Mouse (Mus musculus): Measurements from ENCODE around the gene Obp2b.
"Not testable (repeated sequence)": the region's sequence is repeated elsewhere in the genome, so short reads cannot be mapped to it uniquely, and the experiment has no call there.

Gene Obp2b

DNA sequence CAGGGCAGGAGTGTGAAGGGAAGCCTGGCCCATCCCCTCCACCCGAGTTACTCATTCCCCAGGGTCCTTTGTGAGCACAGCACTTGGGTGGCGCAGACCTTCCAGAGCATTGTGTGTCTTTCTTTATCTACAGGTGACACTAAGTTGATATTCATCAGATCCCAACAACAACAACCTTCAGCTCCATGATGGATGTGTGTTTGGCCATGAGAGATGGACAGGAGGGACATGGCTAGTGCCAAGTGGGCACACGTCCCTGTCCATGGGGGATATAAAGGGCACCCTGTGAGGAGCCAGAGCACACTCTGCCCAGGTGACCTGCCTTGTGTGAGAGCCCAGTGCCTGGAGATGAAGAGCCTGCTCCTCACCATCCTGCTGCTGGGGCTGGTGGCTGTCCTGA lies at the start of gene Obp2b:
Gene Obp2b, plus strand, starts transcription at position 301 of the 400 bp plus-strand sequence.
- not testable (repeated sequence) for DNase-seq (ENCODE audit: extremely low read depth, insufficient read length, low spot score)

DNA sequence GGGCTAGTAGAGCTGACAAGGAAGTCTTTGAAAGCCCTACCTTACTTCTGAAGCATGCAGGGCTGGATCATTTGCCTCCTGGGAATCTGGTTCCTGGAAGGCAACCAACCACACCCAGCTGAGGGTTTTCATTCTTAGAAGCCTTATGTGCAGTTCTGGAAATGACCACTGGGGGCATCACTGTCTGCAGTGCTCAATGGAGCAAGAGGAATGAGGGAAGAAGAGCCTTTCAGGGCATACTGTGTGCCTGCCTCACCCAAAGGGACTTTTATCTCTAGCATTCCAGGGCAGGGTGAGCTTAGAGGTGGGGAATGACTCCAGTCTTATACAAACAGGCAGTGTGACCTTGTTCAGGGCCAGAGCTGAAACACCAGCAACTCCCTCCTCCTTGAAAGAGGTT lies 42.2 kb upstream of the Obp2b start:
- DNase-seq (ENCODE audit: extremely low read depth, insufficient read length, low spot score): peak; percentile 44

DNA sequence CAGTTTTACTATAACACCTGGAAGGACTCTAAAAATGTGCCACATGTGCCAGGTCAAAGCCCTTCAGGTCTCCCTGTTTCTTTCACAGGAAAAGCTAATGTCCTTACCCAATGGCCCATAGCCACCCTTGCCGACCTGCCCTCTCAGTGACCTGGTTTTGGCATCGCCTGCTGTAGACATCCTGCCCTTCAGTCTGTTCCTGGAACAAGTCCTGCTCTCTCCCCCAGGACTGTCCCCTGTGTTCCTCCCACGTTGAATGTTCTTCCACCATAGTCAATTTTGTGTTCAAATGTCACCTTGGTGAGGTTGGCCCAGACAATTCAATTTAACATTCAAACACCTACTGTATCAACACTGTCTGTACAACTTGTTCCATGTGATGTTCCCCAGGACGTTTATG lies 39.9 kb upstream of the Obp2b start:
- no peak for DNase-seq (ENCODE audit: extremely low read depth, insufficient read length, low spot score)

DNA sequence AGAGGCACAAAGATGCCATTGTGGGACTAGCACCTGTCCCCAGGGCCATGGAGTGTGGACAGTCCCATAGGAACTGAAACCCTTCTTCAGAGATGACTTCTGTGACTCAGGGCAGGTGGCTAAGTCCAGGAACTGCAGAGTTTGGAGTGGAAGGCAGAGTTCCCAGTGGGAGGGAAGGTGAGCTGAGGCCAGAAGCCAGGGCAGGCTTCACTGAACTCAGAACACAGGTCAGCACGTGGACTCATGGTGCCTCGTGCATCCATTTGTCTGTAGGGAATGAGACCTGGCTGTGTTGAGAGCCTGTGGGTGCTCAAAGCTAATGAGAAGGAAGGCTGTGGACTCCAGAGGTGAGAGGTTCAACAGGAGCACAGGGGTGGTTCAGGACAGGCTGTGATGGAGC lies 38.1 kb upstream of the Obp2b start:
- DNase-seq (ENCODE audit: extremely low read depth, insufficient read length, low spot score): no peak

DNA sequence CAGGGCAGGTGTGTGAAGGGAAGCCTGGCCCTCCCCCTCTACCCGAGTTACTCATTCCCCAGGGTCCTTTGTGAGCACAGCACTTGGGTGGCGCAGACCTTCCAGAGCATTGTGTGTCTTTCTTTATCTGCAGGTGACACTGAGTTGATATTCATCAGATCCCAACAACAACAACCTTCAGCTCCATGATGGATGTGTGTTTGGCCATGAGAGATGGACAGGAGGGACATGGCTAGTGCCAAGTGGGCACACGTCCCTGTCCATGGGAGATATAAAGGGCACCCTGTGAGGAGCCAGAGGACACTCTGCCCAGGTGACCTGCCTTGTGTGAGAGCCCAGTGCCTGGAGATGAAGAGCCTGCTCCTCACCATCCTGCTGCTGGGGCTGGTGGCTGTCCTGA lies 37.1 kb upstream of the Obp2b start, which contains the start of gene Obp2a:
Gene Obp2a, plus strand, starts transcription at position 301 of the 400 bp plus-strand sequence.
- DNase-seq (ENCODE audit: extremely low read depth, insufficient read length, low spot score): not testable (repeated sequence)

DNA sequence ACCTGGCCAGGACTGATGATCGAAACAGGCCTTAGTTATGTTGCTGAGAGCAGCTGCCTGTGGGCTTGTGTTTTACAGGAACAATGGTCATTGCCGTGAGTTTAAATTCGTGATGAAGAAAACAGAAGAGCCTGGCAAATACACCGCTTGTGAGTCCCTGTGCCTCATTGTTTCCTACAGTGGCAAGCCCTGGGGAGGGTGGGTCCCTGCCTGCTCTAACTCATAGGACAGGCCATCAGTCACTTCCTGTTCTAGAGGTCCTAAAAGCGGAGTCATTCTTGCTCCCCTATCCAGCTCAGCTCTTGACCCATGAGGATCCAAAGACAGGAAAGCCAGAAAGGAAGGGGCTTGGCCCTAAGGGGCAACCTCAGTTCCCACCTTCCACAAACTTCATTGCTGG lies 35.8 kb upstream of the Obp2b start:
- DNase-seq (ENCODE audit: extremely low read depth, insufficient read length, low spot score): no peak

DNA sequence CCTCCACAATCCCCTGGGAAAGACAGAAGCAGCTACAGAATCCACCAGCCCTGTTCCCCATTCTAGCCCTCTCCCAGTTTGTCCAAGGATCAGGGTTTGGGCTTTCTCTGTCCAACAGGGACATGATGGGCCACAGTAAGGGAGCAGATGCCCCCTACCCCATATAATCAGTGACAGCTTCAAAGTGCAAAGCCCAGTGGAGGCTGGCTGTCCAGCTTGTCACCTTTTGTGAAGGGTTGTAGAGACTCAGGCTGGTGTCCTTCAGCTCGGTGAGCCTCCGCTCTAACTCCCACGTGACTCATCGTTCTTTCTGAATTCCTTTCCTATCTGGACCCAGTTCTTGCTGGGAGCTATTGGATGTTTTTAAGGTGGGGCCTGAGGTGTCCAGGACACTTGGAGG lies 33.1 kb upstream of the Obp2b start:
- DNase-seq (ENCODE audit: extremely low read depth, insufficient read length, low spot score): no peak

DNA sequence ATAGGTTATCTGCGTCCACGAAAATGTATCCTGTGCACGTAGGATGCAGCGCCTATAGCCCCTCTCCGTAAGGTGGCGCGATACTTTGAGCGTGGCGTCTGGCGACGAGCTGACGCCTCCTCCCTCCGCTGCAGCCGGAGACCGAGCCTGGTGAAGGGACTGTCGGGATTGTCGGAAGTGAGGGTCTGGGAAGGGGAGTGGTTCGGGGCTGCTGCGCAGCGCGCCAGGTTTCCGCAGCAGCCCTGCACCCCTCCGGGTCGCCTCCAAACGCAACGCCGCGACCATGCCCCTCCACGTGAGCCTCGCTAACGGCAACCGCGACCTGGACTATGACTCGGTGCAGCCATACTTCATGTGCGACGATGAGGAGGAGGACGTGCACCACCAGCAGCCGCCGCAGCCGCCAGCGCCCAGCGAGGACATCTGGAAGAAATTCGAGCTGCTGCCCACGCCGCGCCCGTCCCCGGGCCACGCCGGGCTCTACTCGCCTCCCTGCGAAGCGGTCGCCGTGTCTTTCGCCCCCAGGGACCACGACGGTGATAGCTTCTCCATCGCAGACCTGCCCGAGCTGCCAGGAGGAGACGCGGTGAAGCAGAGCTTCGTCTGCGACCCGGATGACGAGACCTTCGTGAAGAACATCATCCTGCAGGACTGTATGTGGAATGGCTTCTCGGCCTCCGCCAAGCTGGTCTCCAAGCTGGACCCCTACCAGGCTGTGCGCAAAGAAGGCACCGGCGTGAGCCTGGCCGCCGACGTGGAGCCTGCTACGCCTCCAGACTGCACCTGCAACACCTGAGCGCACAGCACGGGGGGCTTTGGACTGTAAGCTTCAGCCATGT lies 29.9 kb upstream of the Obp2b start, which contains the start of gene Bmyc:
Gene Bmyc, plus strand, starts transcription at position 97 of the 839 bp plus-strand sequence.
- peak; percentile 76 for DNase-seq (ENCODE audit: extremely low read depth, insufficient read length, low spot score)

DNA sequence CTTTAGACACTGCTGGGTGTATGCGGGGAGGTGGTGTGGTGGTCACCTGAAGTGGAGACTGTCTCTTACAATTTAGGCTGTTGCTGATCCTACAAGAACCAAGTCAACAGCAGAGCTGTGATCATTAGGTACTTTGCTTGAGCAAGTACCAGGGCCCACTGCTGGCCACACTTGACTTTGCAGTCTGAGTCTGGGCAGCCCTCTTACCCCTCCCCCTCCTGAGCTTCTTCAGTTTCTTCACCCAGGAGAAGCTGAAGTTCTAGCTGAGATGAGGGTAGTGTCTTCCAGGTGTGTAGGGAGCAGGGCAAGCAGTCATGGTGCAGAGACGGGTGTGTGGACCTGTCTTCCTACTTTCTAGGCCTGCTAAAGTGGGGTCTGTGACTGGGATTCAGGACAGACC lies 28.7 kb upstream of the Obp2b start:
- no peak for DNase-seq (ENCODE audit: extremely low read depth, insufficient read length, low spot score)

DNA sequence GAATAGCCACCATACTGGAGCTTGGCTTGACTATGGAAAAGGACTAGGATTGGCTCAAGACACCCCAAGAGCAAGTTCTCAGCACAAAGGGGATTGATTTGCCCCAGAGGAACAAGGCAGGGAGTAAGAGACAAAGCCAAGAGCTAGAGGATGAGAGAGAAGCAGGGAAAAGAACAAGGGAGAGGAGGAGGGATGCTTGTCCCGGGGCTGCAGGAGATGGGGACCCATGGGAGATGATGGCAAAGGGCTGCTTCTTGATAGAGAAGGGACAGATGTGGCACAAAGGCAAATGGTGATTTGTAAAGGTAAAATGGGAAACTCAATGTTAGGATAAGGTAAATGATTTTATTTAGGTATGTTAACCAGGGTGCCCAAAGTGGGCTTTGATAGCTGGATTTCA lies 27.8 kb upstream of the Obp2b start:
- not testable (repeated sequence) for DNase-seq (ENCODE audit: extremely low read depth, insufficient read length, low spot score)

DNA sequence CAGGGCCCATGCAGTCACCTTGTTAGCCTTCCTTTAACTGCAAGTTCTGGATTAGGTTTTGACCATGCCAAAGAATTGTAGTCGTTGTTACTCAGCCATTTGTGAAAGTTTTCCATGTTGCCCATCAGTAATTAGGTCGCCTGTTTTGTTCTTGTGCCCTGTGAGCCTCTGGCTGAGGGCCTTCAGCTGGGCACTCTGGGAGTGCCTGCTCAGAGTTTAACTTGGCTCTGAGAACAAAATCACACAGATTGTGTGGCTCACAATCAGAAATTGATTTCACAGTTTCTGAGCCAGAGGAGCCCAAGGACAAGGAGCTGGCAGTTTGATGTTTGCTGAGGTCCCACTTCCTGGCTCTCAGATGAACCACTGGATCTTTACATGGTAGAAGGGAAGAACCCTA lies 27.0 kb upstream of the Obp2b start:
- not testable (repeated sequence) for DNase-seq (ENCODE audit: extremely low read depth, insufficient read length, low spot score)

DNA sequence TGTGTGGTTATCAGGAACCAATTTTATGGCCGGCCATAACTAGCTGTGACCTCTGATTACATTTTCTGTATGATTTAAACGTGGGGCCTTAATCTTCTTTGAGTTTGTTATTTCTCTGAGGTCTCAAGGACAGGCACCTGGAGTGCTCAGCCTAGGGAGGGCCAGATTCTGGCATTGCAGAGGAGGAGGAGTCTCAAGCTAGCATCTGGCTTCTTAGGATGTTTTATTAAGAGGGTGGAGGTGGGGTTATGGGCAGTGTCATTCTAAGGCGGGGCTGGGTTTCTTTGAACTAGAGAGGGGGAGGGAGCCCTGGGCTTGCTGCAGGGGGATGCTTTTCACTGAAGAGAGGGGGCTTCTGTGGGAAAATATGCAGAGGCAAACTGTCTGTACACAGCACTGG lies 25.2 kb upstream of the Obp2b start:
- DNase-seq (ENCODE audit: extremely low read depth, insufficient read length, low spot score): not testable (repeated sequence)

DNA sequence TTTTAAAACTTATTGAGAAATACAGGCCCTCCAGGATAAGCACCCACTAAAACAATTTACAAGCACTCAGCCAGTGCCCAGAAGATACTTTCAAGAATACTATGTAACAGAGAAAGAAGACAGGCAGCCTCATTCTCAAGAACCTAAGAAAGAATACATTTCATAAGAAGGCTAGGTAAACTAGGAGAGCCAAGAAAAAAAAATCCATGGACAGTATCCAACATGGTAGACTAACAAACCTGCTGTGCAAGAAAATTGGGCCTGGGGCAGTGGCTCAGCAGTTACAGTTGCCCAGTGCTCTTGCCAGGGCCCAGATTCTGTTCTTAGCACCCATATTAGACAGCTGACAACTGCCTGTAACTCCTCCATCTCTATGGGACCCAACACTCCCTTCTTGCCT lies 19.6 kb upstream of the Obp2b start:
- DNase-seq (ENCODE audit: extremely low read depth, insufficient read length, low spot score): no peak

DNA sequence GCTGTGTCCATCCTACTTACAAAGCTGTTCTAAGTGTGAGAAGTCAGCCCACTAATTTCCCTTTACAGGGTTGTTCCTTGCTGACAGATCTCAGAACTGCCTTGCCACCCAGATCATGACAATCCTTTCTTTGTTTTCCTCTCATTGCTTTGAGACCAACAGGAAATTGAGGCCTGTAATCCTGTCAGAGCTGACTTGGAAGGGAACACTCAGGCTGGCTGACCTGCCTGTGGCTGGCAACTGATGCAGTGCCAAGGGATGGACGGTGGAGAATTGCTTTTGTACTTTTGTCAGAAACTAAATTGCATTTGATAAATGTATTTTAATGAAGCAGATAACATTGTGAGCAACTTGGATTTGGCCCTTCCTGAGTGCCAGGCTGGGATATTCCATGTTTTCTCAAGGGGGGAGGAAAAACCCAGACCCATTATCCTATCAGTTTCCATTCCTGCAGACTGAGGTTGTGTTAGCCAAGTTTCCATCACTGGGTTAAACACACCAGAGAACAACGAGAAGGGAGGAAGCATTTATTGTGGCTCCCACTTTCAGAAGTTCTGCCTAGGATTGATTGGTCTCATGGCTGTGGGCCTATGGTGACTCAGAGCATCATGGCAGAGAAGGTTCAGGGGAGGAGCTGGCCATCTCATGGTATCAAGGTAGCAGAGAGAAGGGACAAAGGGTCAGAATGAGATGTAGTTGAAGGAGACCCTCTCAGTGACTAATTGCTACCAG lies 3.4 kb upstream of the Obp2b start:
- no peak for DNase-seq (ENCODE audit: extremely low read depth, insufficient read length, low spot score)

DNA sequence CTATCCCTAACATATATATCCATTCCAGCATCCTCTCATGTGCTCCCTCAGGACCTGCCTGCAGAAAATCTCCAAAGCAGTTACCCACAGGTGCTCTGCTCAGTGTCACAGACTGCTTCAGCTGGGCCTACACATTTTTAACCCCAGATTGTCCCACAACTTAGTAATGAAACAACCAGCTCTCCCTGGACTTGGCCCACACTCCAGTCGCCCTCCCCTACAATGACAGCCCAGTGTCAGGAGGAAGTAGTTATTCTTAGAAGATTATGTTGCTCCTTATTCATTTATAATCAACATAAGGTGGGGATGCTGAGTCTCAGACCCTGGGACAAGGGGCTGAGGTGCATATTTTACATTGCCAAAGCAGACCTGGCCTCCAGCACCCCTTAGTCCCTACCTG lies 4.9 kb downstream of the Obp2b start:
- DNase-seq (ENCODE audit: extremely low read depth, insufficient read length, low spot score): no peak

DNA sequence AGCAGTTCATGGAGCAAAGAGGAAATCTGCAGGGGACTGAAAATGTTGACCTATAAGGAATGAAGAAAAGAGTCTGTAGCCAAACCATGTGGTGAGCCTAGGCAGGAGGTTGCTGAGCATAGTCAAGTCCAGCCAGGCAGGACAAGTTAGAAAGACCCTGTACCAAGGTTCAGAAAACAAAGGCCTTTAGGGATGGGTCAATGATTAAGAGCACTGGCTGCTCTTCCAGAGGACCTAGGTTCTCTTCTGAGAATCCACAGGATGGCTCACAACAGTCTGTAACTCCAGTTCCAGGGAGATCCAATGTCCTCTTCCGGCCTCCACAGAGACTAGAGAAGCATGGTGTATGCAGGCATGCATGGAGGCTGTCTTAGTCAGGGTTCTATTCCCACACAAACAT lies 17.4 kb downstream of the Obp2b start:
- DNase-seq (ENCODE audit: extremely low read depth, insufficient read length, low spot score): no peak

DNA sequence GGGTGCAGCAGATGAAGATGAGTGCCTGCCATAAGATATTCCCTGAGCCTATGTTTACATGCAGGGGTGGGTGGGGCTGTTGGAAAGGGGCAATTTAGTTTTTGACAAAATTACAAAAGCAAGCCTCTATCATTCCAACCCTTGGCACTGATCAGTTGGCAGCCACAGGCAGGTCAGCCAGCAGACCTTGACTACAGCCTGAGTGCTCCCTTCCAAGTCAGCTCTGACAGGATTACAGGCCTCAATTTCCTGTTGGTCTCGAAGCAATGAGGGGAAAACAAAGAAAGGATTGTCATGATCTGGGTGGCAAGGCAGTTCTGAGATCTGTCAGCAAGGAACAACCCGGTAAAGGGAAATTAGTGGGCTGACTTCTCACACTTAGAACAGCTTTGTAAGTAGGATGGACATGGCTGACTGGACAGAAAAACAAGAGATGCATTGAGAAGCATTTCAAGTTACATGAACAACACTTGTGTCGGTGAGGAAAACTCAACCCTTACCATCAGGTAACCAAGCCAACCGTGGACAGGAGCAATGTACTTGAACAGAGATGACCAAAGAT lies 21.3 kb downstream of the Obp2b start:
- DNase-seq (ENCODE audit: extremely low read depth, insufficient read length, low spot score): no peak

DNA sequence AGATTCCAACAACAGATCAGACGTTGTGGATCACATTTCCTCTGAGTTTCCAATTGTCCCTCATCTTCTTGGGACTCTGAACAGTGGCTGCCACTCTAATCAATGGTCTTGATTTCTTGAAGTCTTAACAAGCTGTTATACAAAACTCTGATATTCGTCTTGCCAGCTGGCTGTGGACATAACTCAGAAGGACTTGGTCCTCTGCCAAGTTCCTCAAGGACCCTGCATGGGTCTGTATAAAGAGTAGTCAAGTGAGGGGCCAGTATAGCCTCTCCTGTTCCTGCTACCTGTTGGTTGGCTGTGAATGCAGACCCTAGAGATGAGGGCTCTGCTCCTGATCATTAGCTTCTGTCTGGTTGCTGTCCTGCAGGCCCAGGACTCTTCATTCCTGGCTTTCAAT lies 28.5 kb downstream of the Obp2b start, which contains the start of gene Lcn3:
Gene Lcn3, plus strand, starts transcription at position 301 of the 400 bp plus-strand sequence.
- DNase-seq (ENCODE audit: extremely low read depth, insufficient read length, low spot score): no peak

DNA sequence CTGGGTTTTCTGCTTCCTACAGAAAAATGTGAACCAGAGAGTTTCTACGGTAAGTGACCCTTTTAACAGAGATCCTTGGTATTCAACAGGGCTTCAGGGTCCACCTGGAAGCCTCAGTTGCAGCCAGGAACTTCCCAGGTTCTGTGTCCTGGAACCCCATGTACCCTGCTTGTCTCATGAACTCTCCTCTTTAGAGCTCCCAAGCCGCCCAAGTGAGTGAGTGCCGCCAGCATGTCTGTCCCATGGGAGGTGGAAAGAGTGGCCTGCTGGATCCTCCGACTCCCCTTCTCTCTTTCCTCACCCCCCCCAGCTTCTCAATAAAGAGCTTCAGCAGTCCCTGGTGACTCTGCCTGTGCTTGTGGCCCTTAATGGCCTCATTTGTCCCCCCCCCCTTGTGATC lies 31.0 kb downstream of the Obp2b start:
- DNase-seq (ENCODE audit: extremely low read depth, insufficient read length, low spot score): no peak

DNA sequence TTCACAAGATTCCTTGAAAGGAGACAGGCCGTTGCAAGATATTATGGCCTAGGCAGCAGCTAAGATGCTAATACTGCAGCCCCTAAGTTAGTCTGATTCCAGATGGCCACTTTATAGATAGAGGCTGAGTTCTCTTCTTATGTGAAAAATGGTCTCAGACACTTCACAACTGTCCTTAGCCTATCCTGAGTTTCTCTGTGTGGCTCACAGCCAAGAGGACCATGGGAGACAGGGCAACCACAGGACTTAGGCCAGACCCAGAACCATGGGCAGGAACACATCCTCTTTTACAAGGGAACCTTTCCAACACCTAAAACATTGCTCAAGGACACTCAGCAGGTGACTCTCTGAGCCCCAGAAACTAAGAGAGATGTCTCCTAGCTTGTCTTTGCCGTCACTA lies 36.7 kb downstream of the Obp2b start:
- DNase-seq (ENCODE audit: extremely low read depth, insufficient read length, low spot score): no peak

DNA sequence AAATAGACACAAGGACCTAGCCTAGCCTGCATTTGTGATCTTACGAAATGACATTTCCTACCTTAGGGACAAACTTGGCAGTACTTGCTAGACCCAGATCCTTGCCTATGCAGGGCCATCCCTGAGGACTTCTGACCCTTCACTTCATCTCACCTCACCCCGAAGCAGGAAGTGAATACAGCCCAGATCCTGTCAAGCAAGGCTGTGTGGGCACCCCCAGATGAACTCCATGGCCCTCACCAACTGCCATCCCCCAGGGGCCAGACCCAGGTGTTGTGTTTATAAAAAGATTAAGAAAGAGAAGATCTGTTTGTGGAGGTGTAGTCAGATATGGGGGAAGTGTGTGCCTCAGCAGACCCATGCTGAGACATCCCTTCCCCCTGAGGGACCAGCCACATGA lies 37.8 kb downstream of the Obp2b start:
- no peak for DNase-seq (ENCODE audit: extremely low read depth, insufficient read length, low spot score)

Measured in 3134 (cell line).